Mouse (Mus musculus) gastrocnemius, postnatal 25 days (tissue): ENCODE measurements around the gene Rpl37a. TPM values are rescaled to one million over a fixed set of nuclear protein-coding genes. Genes with fewer than 3 reads are reported as not detected.

ENCODE experiments used
- DNase-seq: peaks from one replicate; pipeline ENCODE4 v3.0.0; 2022
- long read RNA-seq, 2 experiments: library from polyadenylated mRNA; stranded (forward); transcript quantifications; one replicate each; pipeline ENCODE4 v2.0.0; 2021
- total RNA-seq, 2 experiments: library from RNA; stranded (reverse); gene quantifications; 1 replicate in 1 of 2; 2 replicates in 1 of 2; pipeline ENCODE4 v1.2.3; 2021

Gene Rpl37a
- total RNA-seq = 100 to 1,000 TPM; 500 to 526 TPM
- long read RNA-seq, experiment 1, transcript Rpl37a-201 (4 exons, 558 nt) = major isoform, 460 of 484 reads
- long read RNA-seq, experiment 1, transcript Rpl37a-204 (3 exons, 665 nt) = minor isoform, 7 of 484 reads
- long read RNA-seq, experiment 1, partial matches to known transcripts = 8 of 484 reads
- long read RNA-seq, experiment 1, other reads (novel, unspliced or antisense) = 9 of 484 reads
- long read RNA-seq, experiment 2, transcript Rpl37a-201 (4 exons, 558 nt) = major isoform, 292 of 301 reads
- long read RNA-seq, experiment 2, partial matches to known transcripts = 2 of 301 reads
- long read RNA-seq, experiment 2, other reads (novel, unspliced or antisense) = 4 of 301 reads

GRCm38 (mm10) chr1:72710753-72711653 is at the start of gene Rpl37a:
TSS of gene Rpl37a (plus strand) at chr1:72711290.
- peak; percentile 89 for DNase-seq

DNA sequence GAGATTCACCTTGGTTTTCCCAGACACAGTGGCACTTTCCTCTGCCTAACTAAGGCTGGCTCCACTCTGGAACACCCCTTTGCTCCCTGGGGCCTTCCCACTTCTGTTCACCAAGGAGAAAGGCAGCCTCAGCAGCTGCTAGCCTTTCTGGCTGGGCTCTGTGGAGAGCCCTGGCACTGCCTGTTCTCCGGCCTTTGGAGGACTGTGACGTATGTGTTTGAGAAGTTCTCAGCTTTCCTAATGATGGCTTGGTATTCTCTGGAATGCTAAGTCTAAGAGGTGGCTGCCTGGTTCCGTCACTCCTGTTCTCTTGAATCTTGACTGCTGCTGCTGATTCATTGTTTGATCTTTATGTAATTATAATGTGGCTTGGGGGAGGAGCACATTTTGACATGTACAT is 38.0 kb upstream of the Rpl37a start:
- no peak for DNase-seq

GRCm38 (mm10) chr1:72696256-72696655 is 14.8 kb upstream of the Rpl37a start:
- DNase-seq = no peak

DNA sequence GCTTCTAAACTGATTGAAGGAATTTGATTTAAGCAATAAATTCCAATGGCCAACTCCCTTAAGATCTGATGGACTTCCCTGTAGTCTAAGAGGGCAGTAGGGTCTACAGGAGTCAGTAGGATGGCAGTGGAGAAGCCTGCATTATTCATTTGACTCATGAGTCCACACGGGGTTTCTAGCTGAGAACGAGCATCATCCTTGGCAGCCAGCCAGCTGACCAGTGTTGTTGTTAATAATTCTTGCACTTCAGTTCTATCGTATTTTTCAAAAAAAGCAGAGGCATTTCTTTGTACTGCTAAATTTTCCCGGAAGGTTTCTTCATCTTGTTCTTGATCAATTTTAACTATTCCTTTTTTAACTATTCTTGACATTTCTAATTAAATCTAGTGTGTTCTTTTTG is 12.4 kb upstream of the Rpl37a start:
- no peak for DNase-seq

- no peak for DNase-seq
Observed at GRCm38 (mm10) chr1:72700479-72700878, 10.6 kb upstream of the Rpl37a start, which contains the start of gene Ankar. TSS of gene Ankar (minus strand) at chr1:72700579.

- no peak for DNase-seq
Observed at GRCm38 (mm10) chr1:72707525-72707924, 3.6 kb upstream of the Rpl37a start.

GRCm38 (mm10) chr1:72711684-72712083 is 594 bp downstream of the Rpl37a start:
- no peak for DNase-seq

GRCm38 (mm10) chr1:72714547-72714946 is 3.5 kb downstream of the Rpl37a start:
- no peak for DNase-seq

- no peak for DNase-seq
Observed at GRCm38 (mm10) chr1:72715065-72715464, 4.0 kb downstream of the Rpl37a start.

DNA sequence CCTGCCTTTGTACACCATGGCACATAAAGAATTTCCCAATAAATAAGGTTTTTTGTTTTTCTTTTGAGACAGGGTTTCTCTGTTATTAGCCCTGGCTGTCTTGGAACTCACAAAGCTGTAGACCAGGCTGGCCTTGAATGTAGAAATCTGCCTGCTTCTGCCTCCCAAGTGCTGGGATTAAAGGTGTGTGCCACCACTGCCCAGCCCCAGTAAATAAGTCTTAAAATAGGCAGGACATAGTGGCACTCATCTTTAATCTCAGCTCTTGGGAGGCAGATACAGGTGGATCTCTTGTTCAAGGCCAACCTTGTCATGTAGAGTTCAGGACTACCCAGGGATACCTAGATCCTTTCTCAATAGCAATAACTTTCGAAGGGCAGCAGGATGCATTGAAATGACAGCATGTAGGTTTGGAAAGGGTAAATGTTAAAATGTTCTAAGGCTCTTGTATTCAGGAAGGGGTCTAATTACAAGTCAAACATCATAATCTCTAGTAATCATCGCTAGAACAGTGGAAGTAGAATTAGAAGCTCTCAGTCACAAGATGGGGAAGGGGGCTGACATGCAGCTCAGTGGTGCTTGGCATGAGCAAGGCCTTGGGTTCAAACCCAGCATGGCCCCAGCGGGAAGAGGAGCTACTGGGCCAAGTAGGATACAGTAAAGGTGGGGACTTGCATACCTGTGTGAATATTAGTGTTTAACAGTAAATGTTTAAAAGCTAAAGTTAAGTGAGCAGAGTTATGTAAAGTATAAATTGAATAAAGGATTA is 4.7 kb downstream of the Rpl37a start:
- no peak for DNase-seq

DNA sequence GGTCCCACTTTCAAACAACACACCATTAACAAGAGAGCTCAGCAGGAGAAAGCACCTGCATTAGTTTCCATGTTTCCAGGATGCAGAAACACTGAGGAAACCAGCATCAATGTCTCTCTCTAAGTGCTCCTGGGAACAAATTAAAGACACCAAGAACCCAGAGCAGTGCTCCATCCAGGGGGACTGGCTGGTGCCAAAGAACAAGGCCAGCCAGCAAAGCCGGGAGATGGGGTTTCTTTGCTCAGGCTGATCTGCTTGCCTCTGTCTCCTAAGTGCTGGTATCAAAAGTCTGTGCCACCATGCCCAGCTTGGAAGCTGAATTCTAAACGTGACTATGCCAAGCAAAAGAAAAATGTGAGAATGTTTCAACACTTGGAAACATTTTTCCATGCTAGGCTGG is 5.3 kb downstream of the Rpl37a start:
- no peak for DNase-seq

- no peak for DNase-seq
Observed at GRCm38 (mm10) chr1:72716926-72717325, 5.8 kb downstream of the Rpl37a start.

GRCm38 (mm10) chr1:72717540-72717939 is 6.5 kb downstream of the Rpl37a start:
- no peak for DNase-seq

DNA sequence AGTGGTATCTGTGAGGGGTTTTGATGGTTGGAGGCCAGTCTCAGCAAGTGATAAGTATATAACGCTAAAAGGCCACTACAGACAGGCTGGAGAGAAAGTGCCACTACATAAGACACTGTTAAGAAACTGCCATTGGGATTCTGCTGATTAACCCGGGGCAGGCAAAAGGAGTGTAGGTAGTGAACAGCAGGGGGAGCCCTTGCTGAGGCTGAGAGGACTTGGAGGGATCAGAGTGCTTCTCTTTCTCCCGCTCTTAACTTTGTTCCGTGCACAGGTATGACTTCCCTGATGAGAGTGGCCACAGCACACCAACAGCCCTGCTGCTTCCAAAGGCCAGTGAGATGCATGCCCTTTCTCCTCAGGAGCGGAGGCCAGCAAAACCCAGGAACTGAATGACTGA is 7.8 kb downstream of the Rpl37a start:
- DNase-seq = no peak

DNA sequence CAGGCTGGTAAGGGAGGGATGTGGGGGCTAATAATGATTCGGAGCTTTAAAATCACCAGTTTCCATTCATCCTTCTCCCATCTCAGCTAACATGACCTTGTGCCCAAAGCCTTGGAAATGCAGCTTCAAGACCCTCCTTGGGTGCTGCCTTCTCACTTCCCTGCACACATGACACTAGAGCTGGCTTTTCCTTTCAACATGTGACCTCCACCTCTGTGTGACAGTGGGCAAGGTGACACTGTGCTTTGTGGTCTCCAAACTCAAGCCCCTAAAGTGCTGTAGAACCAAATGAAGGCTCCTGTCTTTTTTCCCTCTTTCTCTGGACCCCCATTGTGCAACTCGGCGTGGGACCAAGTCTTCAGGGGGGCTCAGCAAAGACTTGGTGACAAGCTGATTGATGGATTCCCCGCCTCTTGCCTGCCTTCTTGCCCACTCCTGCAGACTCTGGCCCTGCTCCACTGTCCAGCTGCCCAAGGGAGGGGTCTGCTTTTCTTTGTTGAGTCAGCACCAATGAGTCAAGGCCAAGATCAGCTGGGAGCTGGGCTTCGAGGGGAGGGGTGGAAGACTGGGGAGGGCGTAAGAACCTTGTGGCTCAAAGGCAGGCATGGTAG is 9.1 kb downstream of the Rpl37a start:
- DNase-seq = no peak

DNA sequence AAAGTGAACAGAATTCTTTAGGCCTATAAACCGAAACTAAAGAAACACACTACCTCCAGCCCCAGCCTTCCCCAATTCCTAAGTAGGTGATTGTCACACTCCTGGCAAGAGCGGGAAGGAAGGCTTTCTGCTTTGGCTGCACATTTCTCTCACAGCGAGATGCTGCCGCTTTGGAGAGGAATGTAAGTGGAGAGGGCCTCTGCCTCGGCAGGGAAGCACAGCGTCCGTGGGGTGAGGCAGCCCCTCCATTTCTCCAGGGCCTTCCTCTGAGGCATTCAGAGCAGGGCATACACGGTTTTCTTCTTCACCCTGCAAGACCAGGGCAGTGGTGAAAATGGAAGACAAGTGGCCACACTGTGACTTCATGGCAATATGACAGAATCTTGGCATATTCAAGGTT is 11.6 kb downstream of the Rpl37a start:
- no peak for DNase-seq

DNA sequence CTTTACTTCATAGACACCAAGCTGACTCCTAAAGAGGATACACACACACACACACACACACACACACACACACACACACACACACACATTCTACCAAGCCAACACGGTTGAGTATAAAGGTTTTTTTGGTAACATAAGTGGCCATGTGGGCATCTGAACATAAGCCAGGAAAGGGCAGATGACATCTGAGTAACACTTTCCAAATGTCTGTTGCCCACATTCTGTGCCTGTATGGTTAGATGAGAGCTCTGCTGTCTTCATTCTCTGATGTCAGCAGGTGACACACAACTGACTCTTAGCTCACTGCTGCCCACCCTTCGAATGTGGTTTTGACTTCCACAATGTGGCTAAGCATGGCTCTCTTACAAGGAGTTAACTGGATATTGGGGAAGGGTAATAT is 13.3 kb downstream of the Rpl37a start:
- DNase-seq = no peak

DNA sequence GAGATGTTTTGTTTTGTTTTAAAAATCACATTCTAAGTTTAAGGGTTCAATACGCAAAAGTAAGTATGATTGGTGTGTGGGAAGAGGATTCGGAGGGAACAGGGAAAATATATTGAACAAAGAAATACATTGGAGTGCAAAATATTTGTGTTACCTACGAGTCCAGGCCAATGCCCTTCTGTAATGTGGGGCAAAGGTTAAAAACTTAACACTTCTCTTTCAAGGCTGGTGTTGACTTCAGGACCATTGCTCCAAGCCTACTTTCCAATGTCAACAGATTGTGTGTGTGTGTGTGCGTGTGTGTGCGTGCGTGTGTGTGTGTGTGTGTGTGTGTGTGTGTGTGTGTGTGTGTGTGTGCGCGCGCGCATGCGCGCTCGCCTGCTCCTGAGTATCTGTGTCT is 14.9 kb downstream of the Rpl37a start:
- DNase-seq = no peak

DNA sequence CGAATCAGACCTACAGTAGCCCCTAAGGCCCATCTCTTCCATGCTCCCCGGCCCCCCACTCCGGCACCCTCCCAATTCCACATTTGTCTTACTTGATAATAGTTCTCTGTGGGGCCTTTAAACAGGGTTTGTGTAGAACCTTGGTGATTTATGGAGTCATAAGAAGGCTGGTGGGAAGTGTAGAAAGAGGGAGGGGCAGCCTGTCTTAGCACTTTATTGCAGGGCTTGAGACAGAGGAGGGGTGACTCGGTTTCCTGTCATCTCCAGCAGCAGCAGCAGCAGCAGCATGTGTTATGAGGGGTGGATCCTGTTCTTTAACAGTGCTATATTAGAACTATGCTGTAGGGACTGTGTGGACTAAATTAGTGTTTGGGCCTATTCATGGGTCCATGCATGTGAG is 17.7 kb downstream of the Rpl37a start:
- no peak for DNase-seq

DNA sequence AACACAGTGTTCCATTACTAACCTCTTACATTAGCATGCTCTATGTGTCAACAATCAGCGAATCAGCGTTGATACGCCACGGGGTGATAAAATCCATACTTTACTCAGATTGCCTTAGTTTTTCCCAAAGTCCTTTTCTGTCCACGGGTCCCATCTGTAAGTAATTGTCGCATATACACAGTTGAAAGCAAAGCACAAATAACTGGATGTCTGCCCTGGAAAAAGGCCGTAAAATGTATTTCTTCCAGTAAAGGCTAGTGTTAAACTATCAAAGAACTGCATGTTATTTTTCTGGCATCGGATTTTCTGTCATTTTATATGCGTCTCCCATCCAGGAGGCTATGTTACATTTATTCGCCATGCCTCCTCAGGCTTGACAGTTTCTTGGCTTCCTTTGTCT is 19.0 kb downstream of the Rpl37a start:
- DNase-seq = no peak

DNA sequence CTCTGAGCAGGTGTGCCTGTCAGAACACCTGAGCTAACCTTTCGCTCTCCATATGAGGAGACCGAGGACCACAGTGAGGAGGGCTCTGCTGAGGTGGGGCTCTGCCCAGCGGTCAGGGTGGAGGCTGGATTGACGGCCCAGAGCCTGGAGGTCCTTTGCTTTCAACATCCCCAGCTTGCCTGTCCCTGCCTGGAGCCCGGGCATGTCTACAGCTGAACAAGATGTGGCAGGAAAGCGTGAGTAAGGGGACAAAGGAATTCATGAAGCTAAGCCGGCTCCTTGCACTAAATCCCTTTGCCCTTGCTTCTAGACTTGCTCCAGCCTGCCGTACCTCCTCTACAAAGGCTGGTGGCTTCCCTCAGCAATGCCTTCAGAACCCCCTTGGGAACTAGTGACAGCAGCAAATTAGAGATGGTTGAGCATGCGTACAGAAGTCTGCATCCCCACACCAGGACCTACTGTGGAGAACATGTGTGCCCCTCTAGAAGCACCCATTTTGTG is 22.2 kb downstream of the Rpl37a start:
- DNase-seq = no peak
